Mouse (Mus musculus): Measurements from ENCODE around the gene Smyd3.

- TF ChIP-seq CTCF (IDR thresholded peaks at IDR 0.05) = no peak
- TF ChIP-seq EP300 (IDR thresholded peaks at IDR 0.05) = no peak
Measured at GRCm38 (mm10) chr1:179345318-179345925, 172.4 kb downstream of the Smyd3 start.
